Mouse (Mus musculus): ENCODE results near the gene Xpr1. TPM values are rescaled to one million over a fixed set of nuclear protein-coding genes. Genes with fewer than 3 reads are reported as not detected.

Gene Xpr1
- polyA plus RNA-seq, 1 experiment from 2014 or later, result 3.2 TPM

DNA sequence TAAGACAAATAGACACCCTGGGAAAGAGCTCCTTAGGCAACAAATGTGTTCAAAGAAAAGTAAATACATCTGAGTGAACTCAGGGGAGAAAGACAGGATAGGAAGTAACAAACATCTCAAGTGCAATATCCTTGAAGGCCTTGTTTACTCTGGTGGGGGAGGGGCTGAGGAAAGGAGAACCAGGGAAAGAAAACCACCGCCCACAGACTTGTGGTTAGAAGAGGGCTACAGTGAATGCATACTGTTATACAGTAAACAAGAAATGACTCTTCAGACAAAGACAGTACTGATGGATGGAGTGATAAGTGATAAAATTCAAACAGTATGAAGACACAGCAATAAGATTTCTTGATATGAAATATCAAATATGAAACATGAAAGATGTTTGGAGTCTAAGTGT, 95.0 kb downstream of the Xpr1 start:
- no peak overlapping the region for H3K9ac ChIP-seq (ENCODE audit: low read depth, low read length)
- WGBS (ENCODE audit: insufficient replicate concordance), result 39% methylated on average over 1 of the region's 1 CpGs
- no peak overlapping the region for H3K27ac ChIP-seq (ENCODE audit: low read length)
- H3K27me3 ChIP-seq (ENCODE audit: control insufficient read depth, insufficient read depth, low read depth, low read length), result no peaks in the 10 kb centered on the region
- peaks cover 11% of the 10 kb centered on the region for H3K4me1 ChIP-seq (ENCODE audit: control insufficient read depth, low read depth, low read length)
- no peaks in the 10 kb centered on the region for H3K36me3 ChIP-seq (ENCODE audit: control insufficient read depth, insufficient read depth)
- ATAC-seq (ENCODE audit: low read depth), result no peak
- H3K4me2 ChIP-seq (ENCODE audit: low read depth, low read length), result no peak overlapping the region
- no peaks in the 10 kb centered on the region for H3K9me3 ChIP-seq (replicated peaks; ENCODE audit: control insufficient read depth, low read length)
- H3K4me3 ChIP-seq (ENCODE audit: low read depth, low read length), result no peak overlapping the region

DNA sequence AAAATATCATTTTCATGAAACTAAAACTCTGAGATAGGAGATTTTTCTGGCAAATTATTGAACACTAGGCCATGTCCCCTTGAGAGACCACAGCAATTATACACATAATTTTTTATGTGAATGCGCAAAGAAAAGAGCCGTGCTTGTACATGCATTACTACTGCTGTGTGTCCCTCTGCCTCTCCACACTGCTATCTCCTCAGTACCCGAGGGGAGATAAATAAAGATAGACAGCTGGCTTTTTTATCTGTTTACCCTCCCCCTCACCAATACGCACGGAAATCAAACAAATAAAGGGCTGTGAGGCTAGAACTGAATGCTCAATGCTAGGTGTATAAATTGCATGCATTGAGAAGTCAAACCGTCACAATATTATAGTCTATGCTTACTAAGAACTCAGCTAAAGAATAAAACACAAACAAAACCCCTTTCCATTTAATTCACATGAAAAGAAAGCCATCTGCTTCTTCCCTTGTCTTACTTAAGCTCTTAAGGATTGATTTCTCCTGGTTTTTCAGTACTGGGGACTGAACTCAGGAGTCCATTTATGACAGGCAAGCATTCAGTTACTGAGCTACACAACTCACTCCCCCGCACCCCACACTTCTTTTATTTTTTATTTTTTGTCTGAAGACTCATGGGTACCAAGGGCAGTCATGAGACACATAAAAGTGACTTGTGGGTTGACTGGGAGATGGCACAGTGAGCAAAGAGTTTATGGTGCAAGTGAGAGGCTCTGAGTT, 97.0 kb downstream of the Xpr1 start:
- no peaks in the 10 kb centered on the region for H3K36me3 ChIP-seq (ENCODE audit: control insufficient read depth, insufficient read depth)
- no peaks in the 10 kb centered on the region for H3K9me3 ChIP-seq (replicated peaks; ENCODE audit: control insufficient read depth, low read length)
- 33% methylated on average over 7 of the region's 7 CpGs for WGBS (ENCODE audit: insufficient replicate concordance)
- no peak overlapping the region for H3K9ac ChIP-seq (ENCODE audit: low read depth, low read length)
- peaks cover 11% of the 10 kb centered on the region for H3K4me1 ChIP-seq (ENCODE audit: control insufficient read depth, low read depth, low read length)
- H3K27ac ChIP-seq (ENCODE audit: low read length), result peak overlapping the region; percentile 4; the same call in 1 of the 2 replicates
- ATAC-seq (ENCODE audit: low read depth), result peak; percentile 92
- H3K4me2 ChIP-seq (ENCODE audit: low read depth, low read length), result peak overlapping the region; percentile 26
- H3K4me3 ChIP-seq (ENCODE audit: low read depth, low read length), result no peak overlapping the region
- no peaks in the 10 kb centered on the region for H3K27me3 ChIP-seq (ENCODE audit: control insufficient read depth, insufficient read depth, low read depth, low read length)

DNA sequence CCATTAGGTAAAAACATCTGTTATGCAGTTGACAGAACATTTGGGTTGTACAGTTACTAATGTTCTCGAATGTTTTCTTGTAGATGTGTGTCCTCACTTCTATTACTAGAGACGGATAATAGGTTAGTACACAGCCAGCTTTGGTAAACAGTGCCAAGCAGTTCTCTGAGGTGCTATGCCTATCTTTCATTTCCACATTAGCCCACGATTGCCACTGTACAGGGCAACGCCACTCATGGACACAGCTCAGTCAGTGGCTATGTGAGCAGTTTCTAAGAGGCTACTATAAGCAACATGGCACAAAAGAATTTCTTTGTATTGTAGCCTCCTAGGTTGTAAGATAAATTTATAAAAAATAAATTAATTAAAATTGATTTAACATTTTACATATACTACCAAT, 97.7 kb downstream of the Xpr1 start:
- Histone ChIP-seq H3K27ac (ENCODE audit: low read length) (no peak overlapping the region), H3K9me3 (replicated peaks; ENCODE audit: control insufficient read depth, low read length) (no peaks in the 10 kb centered on the region), H3K4me2 (ENCODE audit: low read depth, low read length) (no peak overlapping the region), H3K4me3 (ENCODE audit: low read depth, low read length) (no peak overlapping the region), H3K4me1 (ENCODE audit: control insufficient read depth, low read depth, low read length) (peaks cover 11% of the 10 kb centered on the region), H3K9ac (ENCODE audit: low read depth, low read length) (no peak overlapping the region), H3K27me3 (ENCODE audit: control insufficient read depth, insufficient read depth, low read depth, low read length) (no peaks in the 10 kb centered on the region), H3K36me3 (ENCODE audit: control insufficient read depth, insufficient read depth) (no peaks in the 10 kb centered on the region)
- peak; percentile 81 for ATAC-seq (ENCODE audit: low read depth)
- WGBS (ENCODE audit: insufficient replicate concordance), result 30% methylated on average over 4 of the region's 4 CpGs

DNA sequence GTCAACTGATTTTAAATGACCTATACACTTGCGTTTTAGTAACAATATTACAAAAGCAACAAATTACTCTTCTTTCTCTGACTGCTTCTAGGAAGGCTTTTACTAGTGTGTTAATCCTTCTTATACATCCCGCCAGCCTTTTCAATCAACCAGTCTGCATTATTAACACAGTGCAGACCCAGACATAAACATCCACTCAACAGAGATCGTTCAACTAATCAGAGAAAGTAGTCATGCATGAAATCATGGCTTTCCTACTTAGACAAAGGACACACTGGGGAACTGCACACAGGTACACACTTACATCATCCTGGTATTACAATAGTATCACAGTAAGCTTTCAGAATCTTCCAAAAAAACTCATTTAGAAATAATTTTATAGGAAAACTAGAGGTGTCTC, 105.5 kb downstream of the Xpr1 start:
- Histone ChIP-seq H3K36me3 (ENCODE audit: control insufficient read depth, insufficient read depth) (peaks cover 8% of the 10 kb centered on the region), H3K27me3 (ENCODE audit: control insufficient read depth, insufficient read depth, low read depth, low read length) (no peaks in the 10 kb centered on the region), H3K4me3 (ENCODE audit: low read depth, low read length) (no peak overlapping the region), H3K4me2 (ENCODE audit: low read depth, low read length) (no peak overlapping the region), H3K9me3 (replicated peaks; ENCODE audit: control insufficient read depth, low read length) (no peaks in the 10 kb centered on the region), H3K4me1 (ENCODE audit: control insufficient read depth, low read depth, low read length) (no peaks in the 10 kb centered on the region), H3K27ac (ENCODE audit: low read length) (no peak overlapping the region), H3K9ac (ENCODE audit: low read depth, low read length) (no peak overlapping the region)
- WGBS (ENCODE audit: insufficient replicate concordance), result 84% methylated on average over 3 of the region's 3 CpGs
- ATAC-seq (ENCODE audit: low read depth), result no peak

DNA sequence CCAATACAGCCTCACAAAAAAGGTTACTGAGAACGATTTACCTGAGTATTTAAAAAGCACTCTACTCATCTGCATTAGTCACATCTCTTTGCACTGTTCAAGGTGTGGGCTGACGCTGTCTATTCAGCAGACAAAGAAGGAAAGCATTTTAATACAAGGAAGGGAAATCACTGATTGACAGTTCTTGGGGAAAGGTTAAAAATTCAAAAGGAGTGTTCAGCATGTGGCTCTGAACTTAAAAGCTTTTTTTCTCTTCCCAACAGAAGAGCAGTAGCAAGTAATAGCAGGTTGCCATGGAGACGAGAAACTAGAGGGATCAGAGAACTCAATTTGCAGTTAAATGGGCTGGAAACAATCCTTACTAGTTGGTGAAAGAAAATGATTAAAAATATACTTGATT, 110.3 kb downstream of the Xpr1 start:
- Histone ChIP-seq H3K4me1 (ENCODE audit: control insufficient read depth, low read depth, low read length) (no peaks in the 10 kb centered on the region), H3K4me2 (ENCODE audit: low read depth, low read length) (no peak overlapping the region), H3K4me3 (ENCODE audit: low read depth, low read length) (no peak overlapping the region), H3K36me3 (ENCODE audit: control insufficient read depth, insufficient read depth) (peaks cover 4% of the 10 kb centered on the region; the same call in 1 of the 2 replicates), H3K9ac (ENCODE audit: low read depth, low read length) (no peak overlapping the region), H3K9me3 (replicated peaks; ENCODE audit: control insufficient read depth, low read length) (no peaks in the 10 kb centered on the region), H3K27me3 (ENCODE audit: control insufficient read depth, insufficient read depth, low read depth, low read length) (no peaks in the 10 kb centered on the region), H3K27ac (ENCODE audit: low read length) (no peak overlapping the region)
- 75% methylated on average over 3 of the region's 3 CpGs for WGBS (ENCODE audit: insufficient replicate concordance)
- ATAC-seq (ENCODE audit: low read depth), result no peak

DNA sequence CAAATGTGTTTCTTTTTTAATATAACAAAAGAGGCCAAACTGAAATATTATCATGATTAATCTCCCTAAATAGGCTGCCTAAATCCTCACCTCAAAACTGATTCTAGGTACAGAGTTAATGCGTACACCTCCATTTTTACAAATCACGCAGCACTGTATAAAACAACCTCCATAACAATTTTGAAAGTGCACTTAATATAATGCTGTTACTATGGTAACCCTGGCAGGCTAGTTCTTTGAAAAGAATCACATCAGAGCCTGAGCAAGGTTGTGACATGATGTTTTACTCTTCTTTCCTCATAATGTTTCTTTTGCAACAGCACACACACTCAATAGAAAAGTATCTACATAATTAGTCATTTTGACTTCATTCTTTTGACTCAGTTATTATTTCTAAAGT, 113.8 kb downstream of the Xpr1 start:
- H3K4me1 ChIP-seq (ENCODE audit: control insufficient read depth, low read depth, low read length), result no peaks in the 10 kb centered on the region
- no peaks in the 10 kb centered on the region for H3K9me3 ChIP-seq (replicated peaks; ENCODE audit: control insufficient read depth, low read length)
- ATAC-seq (ENCODE audit: low read depth), result no peak
- no peak overlapping the region for H3K9ac ChIP-seq (ENCODE audit: low read depth, low read length)
- H3K4me3 ChIP-seq (ENCODE audit: low read depth, low read length), result no peak overlapping the region
- no peak overlapping the region for H3K4me2 ChIP-seq (ENCODE audit: low read depth, low read length)
- H3K36me3 ChIP-seq (ENCODE audit: control insufficient read depth, insufficient read depth), result no peaks in the 10 kb centered on the region; the same call in 1 of the 2 replicates
- H3K27me3 ChIP-seq (ENCODE audit: control insufficient read depth, insufficient read depth, low read depth, low read length), result no peaks in the 10 kb centered on the region
- no peak overlapping the region for H3K27ac ChIP-seq (ENCODE audit: low read length)
- 85% methylated on average over 2 of the region's 2 CpGs for WGBS (ENCODE audit: insufficient replicate concordance)

DNA sequence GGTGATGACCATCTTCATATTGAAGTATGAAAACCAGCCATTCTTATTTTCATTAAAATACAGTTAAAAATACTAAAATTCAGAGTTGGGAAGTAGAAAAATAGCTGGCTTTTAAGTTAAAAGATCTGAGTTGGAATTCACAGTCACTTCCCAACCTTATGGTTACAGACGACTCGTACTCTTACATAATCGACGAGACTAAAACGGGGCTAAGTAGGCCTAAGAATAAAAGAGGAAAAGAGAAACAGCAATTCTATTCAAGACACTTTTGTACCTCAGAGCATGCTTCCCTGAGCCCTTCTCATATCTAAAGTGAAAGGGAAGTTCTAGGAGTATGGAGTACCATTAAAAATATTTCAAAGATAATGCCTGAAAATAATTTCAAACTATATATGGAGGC, 119.6 kb downstream of the Xpr1 start:
- H3K4me2 ChIP-seq (ENCODE audit: low read depth, low read length), result no peak overlapping the region
- no peak overlapping the region for H3K4me3 ChIP-seq (ENCODE audit: low read depth, low read length)
- H3K36me3 ChIP-seq (ENCODE audit: control insufficient read depth, insufficient read depth), result no peaks in the 10 kb centered on the region
- no peak overlapping the region for H3K9ac ChIP-seq (ENCODE audit: low read depth, low read length)
- WGBS (ENCODE audit: insufficient replicate concordance), result 81% methylated on average over 5 of the region's 5 CpGs
- H3K4me1 ChIP-seq (ENCODE audit: control insufficient read depth, low read depth, low read length), result no peaks in the 10 kb centered on the region
- no peaks in the 10 kb centered on the region for H3K27me3 ChIP-seq (ENCODE audit: control insufficient read depth, insufficient read depth, low read depth, low read length)
- H3K9me3 ChIP-seq (replicated peaks; ENCODE audit: control insufficient read depth, low read length), result no peaks in the 10 kb centered on the region
- no peak overlapping the region for H3K27ac ChIP-seq (ENCODE audit: low read length)
- no peak for ATAC-seq (ENCODE audit: low read depth)

DNA sequence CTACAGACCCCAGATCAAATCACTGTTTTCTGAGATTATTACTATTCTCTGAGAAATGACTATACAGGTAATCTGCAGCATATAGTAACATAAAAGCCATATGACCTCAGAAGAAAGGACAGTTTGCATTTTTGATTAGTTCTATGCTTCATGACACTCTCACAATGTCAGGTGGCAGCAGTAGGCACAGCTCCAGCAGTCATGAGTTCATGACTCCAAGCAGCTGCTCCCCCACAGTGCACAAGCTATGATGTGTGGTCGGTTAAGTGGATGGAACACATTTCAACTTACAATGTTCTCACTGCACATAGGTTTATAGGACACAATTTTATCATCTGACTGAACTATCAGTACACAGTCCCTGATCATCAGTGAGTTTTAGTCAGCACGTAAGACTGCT, 120.0 kb downstream of the Xpr1 start:
- Histone ChIP-seq H3K27me3 (ENCODE audit: control insufficient read depth, insufficient read depth, low read depth, low read length) (no peaks in the 10 kb centered on the region), H3K4me1 (ENCODE audit: control insufficient read depth, low read depth, low read length) (no peaks in the 10 kb centered on the region)
- 77% methylated on average over 2 of the region's 2 CpGs for WGBS (ENCODE audit: insufficient replicate concordance)

DNA sequence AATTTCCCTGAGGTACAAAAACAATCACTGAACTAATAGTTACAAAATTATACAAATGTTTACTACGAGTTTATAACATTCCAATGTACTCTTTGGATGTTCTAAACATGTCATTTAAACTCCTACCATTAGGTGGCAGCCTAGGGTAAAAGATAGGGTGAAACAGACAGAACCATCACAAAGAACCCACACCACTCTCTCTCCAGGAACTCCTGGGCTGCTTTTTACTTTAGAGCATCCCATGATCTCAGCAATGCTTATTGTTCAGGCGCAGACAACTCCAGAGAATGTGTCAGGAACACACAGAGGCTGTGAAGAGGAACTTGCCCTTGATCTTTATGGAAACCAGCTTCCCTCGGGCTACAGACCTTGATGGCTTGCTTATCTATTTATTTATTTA, 123.8 kb downstream of the Xpr1 start:
- Histone ChIP-seq H3K4me3 (ENCODE audit: low read depth, low read length) (no peak overlapping the region), H3K36me3 (ENCODE audit: control insufficient read depth, insufficient read depth) (peaks cover 11% of the 10 kb centered on the region), H3K27me3 (ENCODE audit: control insufficient read depth, insufficient read depth, low read depth, low read length) (no peaks in the 10 kb centered on the region), H3K9ac (ENCODE audit: low read depth, low read length) (no peak overlapping the region), H3K4me1 (ENCODE audit: control insufficient read depth, low read depth, low read length) (no peaks in the 10 kb centered on the region), H3K4me2 (ENCODE audit: low read depth, low read length) (no peak overlapping the region), H3K9me3 (replicated peaks; ENCODE audit: control insufficient read depth, low read length) (no peaks in the 10 kb centered on the region), H3K27ac (ENCODE audit: low read length) (no peak overlapping the region)
- ATAC-seq (ENCODE audit: low read depth), result peak; percentile 45; the same call in 1 of the 2 replicates
- WGBS (ENCODE audit: insufficient replicate concordance), result 18% methylated on average over 3 of the region's 3 CpGs

More for the DNA sequence above, 120.0 kb downstream of the Xpr1 start:
- no peak overlapping the region for H3K4me3 ChIP-seq (ENCODE audit: low read depth, low read length)
- no peak overlapping the region for H3K27ac ChIP-seq (ENCODE audit: low read length)
- no peak for ATAC-seq (ENCODE audit: low read depth)
- no peak overlapping the region for H3K4me2 ChIP-seq (ENCODE audit: low read depth, low read length)
- no peaks in the 10 kb centered on the region for H3K9me3 ChIP-seq (replicated peaks; ENCODE audit: control insufficient read depth, low read length)
- H3K9ac ChIP-seq (ENCODE audit: low read depth, low read length), result no peak overlapping the region
- H3K36me3 ChIP-seq (ENCODE audit: control insufficient read depth, insufficient read depth), result no peaks in the 10 kb centered on the region
